Mouse (Mus musculus) neural tube, embryonic 11.5 days (tissue): Measurements from ENCODE around the gene Extl1. TPM values are rescaled to one million over a fixed set of nuclear protein-coding genes. Genes with fewer than 3 reads are reported as not detected.

ENCODE experiments used
- ATAC-seq: fragments of 200-750 bp; cut with Nextera tagmentation; 2 replicates; pipeline ENCODE4 v1.8.0; 2017; ENCODE audit warnings: moderate number of reproducible peaks, mild to moderate bottlenecking, moderate TSS enrichment, moderate library complexity; ENCODE audit not compliant: insufficient read depth, low FRiP score, low TSS enrichment
- DNase-seq: peaks from one replicate; pipeline ENCODE4 v3.0.0-alpha.2; 2015; ENCODE audit warnings: low spot score
- H3K27ac ChIP-seq: fragments of 300-500 bp; sonication (generic); 2 replicates; pipeline ENCODE4 v1.5.1; 2014; ENCODE audit warnings: low read depth, mild to moderate bottlenecking, low read length
- H3K27me3 ChIP-seq: fragments of 300-500 bp; sonication (generic); 2 replicates; pipeline ENCODE4 v1.6.1; 2014; ENCODE audit warnings: mild to moderate bottlenecking, low read length, mixed read lengths; ENCODE audit not compliant: control insufficient read depth, insufficient read depth
- H3K36me3 ChIP-seq: fragments of 300-500 bp; sonication (generic); 2 replicates; pipeline ENCODE4 v1.6.1; 2014; ENCODE audit warnings: mild to moderate bottlenecking, low read length, moderate library complexity, mixed read lengths; ENCODE audit not compliant: control insufficient read depth, insufficient read depth
- H3K4me1 ChIP-seq: fragments of 300-500 bp; sonication (generic); 2 replicates; pipeline ENCODE4 v1.6.1; 2014; ENCODE audit warnings: low read length, mixed read lengths; ENCODE audit not compliant: control insufficient read depth, insufficient read depth
- H3K4me2 ChIP-seq: fragments of 300-500 bp; sonication (generic); 2 replicates; pipeline ENCODE4 v1.6.1; 2014; ENCODE audit warnings: low read depth, mild to moderate bottlenecking, moderate library complexity
- H3K4me3 ChIP-seq: fragments of 300-500 bp; sonication (generic); 2 replicates; pipeline ENCODE4 v1.5.1; 2014; ENCODE audit warnings: low read depth, low read length
- H3K9ac ChIP-seq: fragments of 300-500 bp; sonication (generic); 2 replicates; pipeline ENCODE4 v1.6.1; 2014; ENCODE audit warnings: mild to moderate bottlenecking, low read length
- H3K9me3 ChIP-seq: fragments of 300-500 bp; sonication (generic); 2 replicates; pipeline ENCODE4 v1.6.1; 2016; ENCODE audit warnings: low read length; ENCODE audit not compliant: control insufficient read depth
- WGBS: fragments of 180-500 bp; shearing (Covaris S2); extraction: QIAGEN DNeasy Blood & Tissue Kit; methylation state at CpG from one replicate; pipeline ENCODE4 v1.1.7; 2014; 5-methylcytosine and 5-hydroxymethylcytosine counted together
- polyA plus RNA-seq: library from polyadenylated mRNA; unstranded; fragments of >200 nt; fragmentation: Nextera tagmentation; extraction: Ambion mirVana; gene quantifications from 2 replicates; pipeline ENCODE4 v1.2.1, GENCODE M21; 2014

Extl1 gene
- polyA plus RNA-seq, 1 experiment from 2014 or later, result 0.24 TPM

- Histone ChIP-seq H3K9me3 (no peaks in the 10 kb centered on the region), H3K4me3 (no peak overlapping the region), H3K36me3 (no peaks in the 10 kb centered on the region), H3K4me1 (peaks cover 5% of the 10 kb centered on the region; the same call in 1 of the 2 replicates), H3K4me2 (no peak overlapping the region), H3K27ac (no peak overlapping the region), H3K27me3 (no peaks in the 10 kb centered on the region), H3K9ac (peak overlapping the region; percentile 22; the same call in 1 of the 2 replicates)
- ATAC-seq, result no peak
- no peak for DNase-seq
- 46% methylated on average over 18 of the region's 18 CpGs for WGBS
These were observed 32.1 kb downstream of the Extl1 start for GRCm38 (mm10) chr4:134351329-134352260.

- Histone ChIP-seq H3K4me2 (no peak overlapping the region), H3K27ac (no peak overlapping the region), H3K27me3 (no peaks in the 10 kb centered on the region), H3K4me1 (peaks cover 5% of the 10 kb centered on the region; the same call in 1 of the 2 replicates), H3K4me3 (no peak overlapping the region), H3K9ac (no peak overlapping the region), H3K36me3 (no peaks in the 10 kb centered on the region), H3K9me3 (no peaks in the 10 kb centered on the region)
- DNase-seq (no peak), ATAC-seq (no peak)
- 87% methylated on average over 6 of the region's 6 CpGs for WGBS
These were observed 33.0 kb downstream of the Extl1 start for GRCm38 (mm10) chr4:134350641-134351040.

- Histone ChIP-seq H3K4me2 (no peak overlapping the region), H3K9me3 (no peaks in the 10 kb centered on the region), H3K27ac (no peak overlapping the region), H3K4me3 (no peak overlapping the region), H3K36me3 (no peaks in the 10 kb centered on the region), H3K27me3 (peaks cover 3% of the 10 kb centered on the region), H3K4me1 (peaks cover 5% of the 10 kb centered on the region; the same call in 1 of the 2 replicates), H3K9ac (no peak overlapping the region)
- WGBS, result 90% methylated on average over 7 of the region's 7 CpGs
- no peak for ATAC-seq
- DNase-seq, result no peak
These were observed 33.8 kb downstream of the Extl1 start for GRCm38 (mm10) chr4:134349829-134350228.

GRCm38 (mm10) chr4:134348545-134348944, 35.1 kb downstream of the Extl1 start:
- Histone ChIP-seq H3K4me3 (no peak overlapping the region), H3K27ac (no peak overlapping the region), H3K4me1 (peaks cover 5% of the 10 kb centered on the region; the same call in 1 of the 2 replicates), H3K4me2 (no peak overlapping the region), H3K9ac (no peak overlapping the region), H3K27me3 (peaks cover 14% of the 10 kb centered on the region), H3K36me3 (no peaks in the 10 kb centered on the region), H3K9me3 (no peaks in the 10 kb centered on the region)
- no peak for DNase-seq
- no peak for ATAC-seq
- WGBS, result 86% methylated on average over 5 of the region's 5 CpGs

GRCm38 (mm10) chr4:134348078-134348477, 35.6 kb downstream of the Extl1 start:
- Histone ChIP-seq H3K9ac (no peak overlapping the region), H3K27ac (no peak overlapping the region), H3K4me3 (no peak overlapping the region), H3K27me3 (peaks cover 19% of the 10 kb centered on the region), H3K36me3 (no peaks in the 10 kb centered on the region), H3K4me2 (no peak overlapping the region), H3K9me3 (no peaks in the 10 kb centered on the region), H3K4me1 (peaks cover 9% of the 10 kb centered on the region; the same call in 1 of the 2 replicates)
- ATAC-seq, result no peak
- no peak for DNase-seq
- 85% methylated on average over 11 of the region's 11 CpGs for WGBS

- Histone ChIP-seq H3K4me1 (0 out of 2 replicates have a peak, but pooled peaks cover 5% of the 10 kb centered on the region), H3K27ac (no peak overlapping the region), H3K9me3 (no peaks in the 10 kb centered on the region), H3K4me2 (no peak overlapping the region), H3K9ac (no peak overlapping the region), H3K36me3 (no peaks in the 10 kb centered on the region), H3K4me3 (no peak overlapping the region), H3K27me3 (peaks cover 36% of the 10 kb centered on the region)
- peak; percentile 4 for DNase-seq
- ATAC-seq, result no peak
- WGBS, result 91% methylated on average over 15 of the region's 15 CpGs
These were observed 37.8 kb downstream of the Extl1 start for GRCm38 (mm10) chr4:134345802-134346201.

- no peaks in the 10 kb centered on the region for H3K9me3 ChIP-seq
- peaks cover 36% of the 10 kb centered on the region for H3K27me3 ChIP-seq
- H3K36me3 ChIP-seq, result no peaks in the 10 kb centered on the region
- ATAC-seq (no peak), DNase-seq (no peak)
- no peak overlapping the region for H3K27ac ChIP-seq
- H3K4me2 ChIP-seq, result no peak overlapping the region
- H3K4me1 ChIP-seq, result 0 out of 2 replicates have a peak, but pooled peaks cover 5% of the 10 kb centered on the region
- H3K9ac ChIP-seq, result no peak overlapping the region
- 42% methylated on average over 3 of the region's 3 CpGs for WGBS
- no peak overlapping the region for H3K4me3 ChIP-seq
These were observed 39.0 kb downstream of the Extl1 start for GRCm38 (mm10) chr4:134344620-134345019.

- DNase-seq (no peak), ATAC-seq (no peak)
- H3K9ac ChIP-seq, result peak within 1 kb of the TSS; percentile 14
- no peaks in the 10 kb centered on the region for H3K9me3 ChIP-seq
- no peaks in the 10 kb centered on the region for H3K36me3 ChIP-seq
- peaks cover 36% of the 10 kb centered on the region for H3K27me3 ChIP-seq
- WGBS, result 3% methylated on average over 56 of the region's 61 CpGs
- H3K4me3 ChIP-seq, result peak within 1 kb of the TSS; percentile 19; the same call in 1 of the 2 replicates
- H3K4me1 ChIP-seq, result 0 out of 2 replicates have a peak, but pooled peaks cover 5% of the 10 kb centered on the region
- no peak within 1 kb of the TSS for H3K27ac ChIP-seq
- peak within 1 kb of the TSS; percentile 38 for H3K4me2 ChIP-seq
These were observed 40.3 kb downstream of the Extl1 start, which contains the start of gene Slc30a2 for GRCm38 (mm10) chr4:134343071-134344031. Slc30a2 (plus strand) TSS chr4:134343181.
